Mouse (Mus musculus): Measurements from ENCODE around the gene Olfm2.

The Olfm2 gene

GRCm38 (mm10) chr9:20745129-20745966, 801 bp downstream of the Olfm2 start:
- DNase-seq: no peak

DNA sequence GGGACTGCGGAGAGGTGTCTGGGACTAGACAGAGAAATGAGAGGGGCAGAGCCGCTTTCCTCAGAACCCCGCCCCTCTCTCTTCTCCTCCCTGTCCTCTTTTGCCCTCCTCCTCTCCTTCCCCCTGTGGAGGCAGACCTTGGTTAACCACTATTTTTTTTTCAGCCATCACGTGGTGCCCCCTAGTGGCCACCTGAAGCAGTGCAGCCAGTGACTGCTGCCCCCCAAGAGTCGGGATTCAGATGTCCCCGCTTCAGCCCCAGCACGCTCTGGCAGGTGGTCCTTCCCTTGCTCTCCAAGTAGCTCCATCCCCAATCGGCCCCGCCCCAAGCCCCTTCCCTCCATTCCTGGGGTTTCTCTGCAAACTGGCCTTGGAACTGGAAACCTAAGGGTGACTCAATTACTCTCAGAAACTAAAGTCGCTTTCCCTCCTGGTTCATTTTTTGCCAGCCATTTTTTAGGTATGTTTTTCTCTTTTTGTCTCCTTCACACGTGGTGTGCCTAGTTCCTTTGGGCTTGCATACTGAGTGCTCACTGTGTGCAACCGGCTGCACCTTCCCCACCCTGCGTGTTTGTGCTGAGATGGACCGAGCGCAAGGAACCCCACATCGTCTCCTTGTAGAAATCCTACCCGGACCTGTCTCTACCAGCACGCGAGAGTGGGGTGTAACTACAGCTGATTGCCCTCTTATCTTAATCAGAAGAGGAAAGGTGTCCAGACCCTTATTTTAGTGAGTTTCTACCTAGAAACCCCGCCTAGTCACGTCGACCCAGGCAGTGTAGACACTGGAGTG, 2.0 kb downstream of the Olfm2 start:
- peak; percentile 20 for DNase-seq

- peak; percentile 85 for DNase-seq
These were observed 5.7 kb downstream of the Olfm2 start for GRCm38 (mm10) chr9:20740407-20740806.

DNA sequence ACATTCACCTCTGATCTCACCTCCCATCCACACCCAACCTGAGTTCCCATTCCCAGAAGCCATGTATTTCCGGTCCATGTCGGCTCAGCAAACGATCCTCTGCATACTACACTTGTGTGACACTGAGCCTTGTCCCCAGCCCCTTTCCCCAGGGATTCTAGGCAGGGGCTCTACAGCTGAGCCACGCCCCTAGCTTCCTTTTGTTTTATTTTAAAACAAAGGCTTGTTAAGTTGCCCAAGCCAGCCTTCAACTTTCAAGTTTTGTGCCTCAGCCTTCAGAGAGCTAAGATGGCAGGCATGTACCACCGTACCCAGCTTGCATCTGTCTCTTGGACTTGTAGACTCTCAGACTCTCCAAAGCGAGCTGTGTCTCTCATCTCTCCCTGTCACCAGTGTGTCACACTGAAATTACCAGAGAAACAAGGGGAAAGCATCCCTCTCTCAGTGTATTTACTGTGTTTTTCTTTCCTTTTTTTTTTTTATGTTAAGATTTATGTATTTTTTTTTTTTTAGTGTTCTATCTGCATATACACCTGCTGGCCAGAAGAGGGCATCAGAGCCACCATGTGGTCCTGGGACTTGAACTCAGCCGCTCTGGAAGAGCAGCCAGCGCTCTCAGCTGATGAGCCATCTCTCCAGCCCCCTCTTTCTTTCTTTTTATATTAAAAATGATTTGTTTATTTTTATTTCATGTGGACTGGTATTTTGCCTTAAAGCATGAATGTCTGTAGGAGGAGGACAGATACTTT, 7.7 kb downstream of the Olfm2 start:
- DNase-seq: peak; percentile 24

DNA sequence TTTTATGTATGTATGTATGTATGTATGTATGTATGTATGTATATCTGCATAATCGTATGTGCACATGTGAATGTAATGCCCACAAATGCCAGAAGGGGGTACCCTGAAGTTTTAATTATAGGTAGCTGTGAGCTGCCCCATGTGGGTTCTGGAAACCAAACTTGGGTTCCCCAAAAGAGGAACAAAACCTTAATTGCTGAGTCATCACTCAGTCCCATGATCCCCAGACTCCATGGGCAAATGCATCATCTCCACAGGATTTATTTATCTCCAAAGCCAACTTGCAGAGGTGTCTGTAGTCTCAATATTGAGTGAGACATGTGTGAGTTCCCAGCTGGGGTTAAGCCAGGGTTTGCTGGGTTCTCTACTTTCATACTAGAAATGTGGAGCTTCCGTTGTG, 8.9 kb downstream of the Olfm2 start:
- no peak for DNase-seq

DNA sequence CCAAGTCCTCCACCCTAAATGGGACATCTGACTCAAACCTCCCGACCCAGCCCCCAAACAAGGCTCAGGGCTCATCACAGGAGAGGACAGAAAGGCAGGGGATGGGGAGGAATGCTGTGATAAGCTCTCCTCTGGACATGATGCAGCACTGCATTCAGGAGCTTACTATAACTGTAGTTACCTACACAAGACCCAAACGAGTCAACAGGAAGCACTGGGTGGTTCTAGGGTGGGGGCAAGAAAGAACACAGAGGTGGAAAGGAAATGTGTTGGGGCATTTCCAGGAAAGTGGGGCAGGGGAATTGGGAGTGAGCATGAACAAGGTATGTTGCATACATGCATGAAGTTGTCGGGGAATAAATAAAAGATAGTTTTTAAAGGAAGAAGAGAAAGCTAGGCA, 11.5 kb downstream of the Olfm2 start:
- no peak for DNase-seq

DNA sequence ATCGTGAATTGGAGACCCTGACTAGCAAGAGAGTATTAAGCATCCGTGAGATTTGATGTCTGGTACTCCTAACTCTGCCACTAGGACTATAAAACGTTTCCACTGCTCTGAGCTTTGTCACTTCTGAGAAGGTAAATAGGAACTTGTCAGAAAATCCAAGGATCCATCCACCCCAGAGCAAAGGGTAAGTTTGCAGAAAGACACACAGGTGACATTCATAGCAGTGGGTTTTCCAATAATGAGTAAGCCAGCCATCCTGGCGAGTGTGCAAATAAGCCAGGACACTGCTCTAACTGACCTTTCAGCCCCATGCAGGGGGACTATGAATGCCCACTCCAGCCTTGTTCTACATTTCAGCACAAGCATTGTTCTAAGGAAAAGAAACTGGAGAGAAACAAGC, 14.4 kb downstream of the Olfm2 start:
- no peak for DNase-seq

DNA sequence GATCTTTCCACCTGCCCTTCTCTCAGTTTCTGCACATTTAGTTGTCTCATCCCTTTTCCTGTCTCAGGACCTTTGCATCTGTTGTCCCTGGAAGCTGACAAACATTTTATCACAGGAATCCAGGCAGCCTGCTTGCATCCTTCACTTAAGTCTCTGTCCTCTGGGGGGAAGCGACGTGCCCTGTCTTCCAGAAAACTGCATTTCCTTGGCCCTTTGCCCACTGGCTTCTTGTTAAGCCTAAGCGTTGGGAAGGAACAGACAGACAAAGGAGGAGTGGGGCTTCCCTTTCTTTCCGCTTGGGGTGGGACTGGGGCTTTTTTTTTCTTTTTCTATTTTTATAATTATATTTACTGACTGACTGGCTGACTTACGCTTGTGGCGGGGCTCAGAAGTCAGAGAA, 16.7 kb downstream of the Olfm2 start:
- DNase-seq: no peak

DNA sequence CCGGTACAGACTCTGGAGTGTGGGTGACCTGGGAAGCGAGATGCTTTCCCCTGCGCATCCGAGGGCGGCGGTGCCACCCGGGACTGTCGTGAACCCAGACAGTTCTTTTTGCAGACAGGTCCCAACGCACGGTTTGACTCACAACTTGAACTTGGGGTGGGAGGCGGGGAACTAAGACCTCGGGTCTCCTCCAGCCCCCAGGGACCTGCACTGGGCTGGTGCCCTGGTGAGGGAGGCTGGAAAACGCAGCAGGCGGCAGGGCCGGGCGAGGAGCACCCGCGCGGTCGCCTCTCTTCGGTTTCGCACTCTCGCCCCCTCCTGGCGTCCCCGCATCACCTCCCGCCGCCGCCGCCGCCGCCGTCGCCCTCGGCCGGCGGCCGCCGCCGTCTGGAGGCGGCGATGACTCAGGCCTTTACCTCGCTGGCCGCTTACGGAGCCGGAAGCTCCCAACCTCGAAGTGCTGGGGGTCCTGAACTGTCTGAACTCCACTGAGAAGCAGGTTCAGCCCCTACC, 18.5 kb downstream of the Olfm2 start:
- peak; percentile 43 for DNase-seq

DNA sequence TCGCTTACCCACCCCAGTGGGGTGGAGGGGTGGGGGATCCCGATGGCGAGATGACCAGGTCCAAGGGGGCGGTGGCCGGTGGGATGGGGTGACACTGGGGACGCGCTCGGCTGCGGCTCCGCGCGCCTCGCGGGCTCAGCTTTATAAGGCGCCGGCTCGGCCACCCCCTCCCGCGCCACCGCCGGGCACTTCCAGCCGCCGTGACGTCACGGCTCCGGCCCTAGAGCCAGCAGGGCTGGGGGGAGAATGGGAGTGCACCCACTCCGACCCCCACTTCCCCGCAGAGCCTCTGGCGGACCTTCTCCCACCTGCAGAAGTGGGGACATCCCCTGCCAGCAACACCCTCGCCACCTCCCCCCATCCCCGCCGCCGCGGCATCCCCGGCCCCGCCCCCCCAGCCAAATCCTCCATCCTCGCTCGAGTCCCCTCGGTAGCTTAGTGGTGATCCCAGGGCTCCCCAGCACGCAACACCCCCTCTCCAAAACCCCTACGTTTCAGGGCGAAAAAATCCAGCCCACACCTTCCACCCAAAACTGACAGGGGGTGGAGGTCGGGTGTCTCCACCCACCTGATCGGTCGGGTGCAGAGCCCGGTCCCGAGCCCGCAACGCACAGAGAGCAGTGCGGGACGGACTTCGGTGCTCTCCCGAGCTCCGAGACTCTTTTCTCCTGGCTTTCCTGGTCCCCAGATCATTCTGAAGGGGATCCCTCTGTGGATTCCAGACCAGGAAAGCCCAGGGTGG, 19.1 kb downstream of the Olfm2 start:
- no peak for DNase-seq

GRCm38 (mm10) chr9:20726134-20726858, 19.9 kb downstream of the Olfm2 start:
- DNase-seq: no peak

DNA sequence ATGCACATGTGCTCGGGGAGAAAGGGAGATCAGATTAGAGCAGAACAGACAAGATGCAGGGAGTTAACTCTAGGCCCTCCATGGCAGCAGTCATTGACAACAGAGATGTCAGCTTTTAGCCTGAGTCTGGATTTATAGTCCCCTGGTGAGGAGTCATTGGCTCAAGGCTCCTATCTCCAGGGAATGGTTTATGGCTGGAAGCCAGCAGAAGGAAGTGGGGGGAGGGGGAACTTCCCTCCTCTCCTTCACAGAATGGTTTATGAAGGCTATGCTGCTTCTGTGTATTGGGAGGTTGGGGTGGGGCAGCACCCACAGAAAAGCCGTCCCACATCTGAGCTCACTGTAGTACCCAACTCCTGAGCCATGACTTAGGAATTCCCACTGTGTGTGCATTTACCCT, 24.6 kb downstream of the Olfm2 start:
- DNase-seq: no peak

DNA sequence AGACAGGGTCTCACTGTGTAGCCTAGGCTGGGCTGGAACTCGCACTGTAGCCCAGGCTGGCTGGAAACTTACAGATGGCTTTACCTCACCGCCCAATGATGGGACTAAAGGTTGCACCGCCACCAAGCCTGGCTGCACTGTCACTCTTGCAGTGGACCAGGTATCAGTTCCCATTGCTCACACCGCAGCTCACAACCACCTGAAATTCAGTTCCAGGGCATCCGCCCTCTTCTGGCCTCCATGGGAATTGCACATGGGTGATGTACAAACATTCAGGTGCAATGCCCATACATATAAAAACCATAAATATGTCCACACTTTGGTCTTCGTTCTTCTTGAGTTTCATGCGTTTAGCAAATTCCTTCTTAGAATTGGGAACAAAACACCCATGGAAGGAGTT, 30.8 kb downstream of the Olfm2 start:
- no peak for DNase-seq

GRCm38 (mm10) chr9:20713478-20713987, 32.6 kb downstream of the Olfm2 start:
- no peak for DNase-seq

DNA sequence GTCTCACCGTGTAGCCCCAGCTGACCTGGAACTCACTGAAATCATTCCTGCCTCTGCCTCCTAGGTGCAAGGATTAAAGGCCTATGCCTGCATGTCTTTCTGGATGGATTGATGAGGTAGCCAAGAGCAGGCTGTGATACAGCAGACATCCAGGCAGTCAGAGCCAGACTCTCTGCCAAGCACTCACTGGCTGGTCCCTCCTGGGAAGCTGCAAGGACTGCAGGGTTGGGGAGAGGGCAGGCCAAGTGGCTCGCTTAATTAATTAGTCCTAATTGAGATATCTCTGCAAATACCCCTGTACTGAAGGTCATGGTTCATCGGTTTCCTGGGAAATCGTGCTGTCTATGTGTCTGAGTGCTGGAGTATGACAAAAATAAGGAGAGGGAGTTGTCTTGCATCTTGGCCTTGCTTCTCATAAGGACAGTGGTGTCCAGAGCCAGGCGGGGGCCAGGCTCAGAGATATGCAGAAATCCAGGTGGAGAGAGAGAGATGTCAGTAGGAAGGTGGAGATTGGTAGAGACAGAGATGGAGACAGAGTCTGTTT, 33.1 kb downstream of the Olfm2 start:
- no peak for DNase-seq

GRCm38 (mm10) chr9:20710471-20710870, 35.7 kb downstream of the Olfm2 start:
- no peak for DNase-seq

DNA sequence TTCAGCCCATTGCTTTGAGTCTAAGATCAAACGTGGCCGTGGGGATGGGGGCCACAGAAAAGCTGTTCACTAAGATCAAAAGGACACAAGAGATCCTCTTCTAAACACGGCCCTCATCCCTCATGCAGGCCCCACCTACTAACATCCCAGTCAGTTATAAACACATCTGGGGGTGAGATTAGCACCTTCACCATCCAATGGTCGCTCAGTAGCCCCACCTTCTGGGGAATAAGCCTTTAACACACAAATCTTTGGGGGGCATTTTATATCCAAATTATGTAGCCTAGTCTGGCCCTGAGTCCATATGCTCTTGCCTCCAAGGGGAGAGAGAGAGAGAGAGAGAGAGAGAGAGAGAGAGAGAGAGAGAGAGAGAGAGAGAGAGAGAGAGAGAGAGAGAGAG, 40.2 kb downstream of the Olfm2 start:
- DNase-seq: no peak

DNA sequence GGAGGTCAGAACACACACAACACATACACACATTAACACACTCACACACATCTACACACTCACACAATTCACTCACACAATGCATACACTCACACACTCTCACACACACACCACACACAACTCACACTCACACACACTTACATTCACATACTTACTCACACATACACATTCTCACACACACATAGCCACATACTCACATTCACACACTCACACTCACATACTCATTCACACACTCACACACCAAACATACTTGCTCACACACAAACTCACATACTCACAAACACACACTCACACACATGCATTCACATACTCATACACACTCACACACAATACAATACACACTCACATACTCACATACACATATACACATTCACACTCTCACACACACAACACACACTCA, 40.7 kb downstream of the Olfm2 start:
- no peak for DNase-seq

DNA sequence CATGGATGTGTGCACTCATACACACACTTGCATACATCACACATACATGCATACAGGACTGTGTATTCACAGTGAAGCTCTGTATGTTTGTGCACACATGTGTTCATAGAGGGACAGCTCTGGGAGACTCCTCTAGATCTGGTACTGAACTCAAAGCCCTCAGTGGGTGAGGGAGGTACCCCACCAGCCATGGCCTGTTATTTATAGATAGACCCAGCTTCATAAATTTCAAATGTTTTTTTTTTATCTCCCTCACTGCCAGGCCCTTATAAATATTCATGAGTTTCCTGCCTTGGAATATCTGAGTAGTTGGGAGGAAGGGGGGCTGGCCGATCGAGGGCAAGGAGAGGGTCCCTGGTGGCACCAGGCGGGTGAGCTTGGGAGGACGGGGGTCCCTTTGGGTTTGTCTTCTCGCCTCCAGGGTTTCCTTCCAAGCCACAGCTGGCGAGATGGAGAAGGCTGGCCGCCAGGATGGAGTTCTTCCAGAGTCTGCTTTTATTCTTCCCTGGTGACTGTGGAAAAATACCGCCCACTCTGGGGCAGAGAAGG, 42.2 kb downstream of the Olfm2 start:
- DNase-seq: no peak

GRCm38 (mm10) chr9:20697466-20697865, 48.7 kb downstream of the Olfm2 start:
- DNase-seq: no peak

DNA sequence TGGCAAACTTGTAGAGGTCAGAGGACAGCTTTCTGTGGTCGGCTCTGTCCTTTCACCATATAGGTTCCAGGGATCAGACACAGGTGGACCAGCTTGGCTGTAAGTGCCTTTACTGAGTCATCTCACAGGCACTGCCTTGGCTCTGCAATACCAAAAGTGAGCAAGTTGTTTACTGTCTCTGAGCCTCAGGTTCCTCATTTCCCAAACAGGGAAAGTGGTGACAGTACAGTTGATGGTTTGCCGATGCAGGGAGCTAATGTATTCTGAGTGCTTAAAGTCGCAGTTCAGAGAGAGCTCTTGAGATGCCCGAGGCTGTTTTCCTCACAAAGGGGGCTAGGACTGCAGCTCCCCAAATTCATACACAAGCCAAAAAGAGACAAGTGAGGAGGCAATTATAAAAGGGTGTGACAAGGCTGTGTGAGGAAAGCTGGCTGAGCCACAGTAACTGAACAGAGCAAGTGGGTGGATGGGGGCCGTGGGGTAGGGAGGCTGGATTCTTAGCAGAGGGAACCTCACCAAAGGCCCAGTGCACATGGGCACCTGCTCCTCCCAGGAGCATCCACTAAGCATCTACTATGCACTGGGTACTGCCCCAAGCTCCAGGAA, 49.9 kb downstream of the Olfm2 start:
- DNase-seq: no peak

Data from lung, postnatal 14 days (tissue).